ENCODE assay signal across 17 mouse cellular contexts in the genomic region with DNA sequence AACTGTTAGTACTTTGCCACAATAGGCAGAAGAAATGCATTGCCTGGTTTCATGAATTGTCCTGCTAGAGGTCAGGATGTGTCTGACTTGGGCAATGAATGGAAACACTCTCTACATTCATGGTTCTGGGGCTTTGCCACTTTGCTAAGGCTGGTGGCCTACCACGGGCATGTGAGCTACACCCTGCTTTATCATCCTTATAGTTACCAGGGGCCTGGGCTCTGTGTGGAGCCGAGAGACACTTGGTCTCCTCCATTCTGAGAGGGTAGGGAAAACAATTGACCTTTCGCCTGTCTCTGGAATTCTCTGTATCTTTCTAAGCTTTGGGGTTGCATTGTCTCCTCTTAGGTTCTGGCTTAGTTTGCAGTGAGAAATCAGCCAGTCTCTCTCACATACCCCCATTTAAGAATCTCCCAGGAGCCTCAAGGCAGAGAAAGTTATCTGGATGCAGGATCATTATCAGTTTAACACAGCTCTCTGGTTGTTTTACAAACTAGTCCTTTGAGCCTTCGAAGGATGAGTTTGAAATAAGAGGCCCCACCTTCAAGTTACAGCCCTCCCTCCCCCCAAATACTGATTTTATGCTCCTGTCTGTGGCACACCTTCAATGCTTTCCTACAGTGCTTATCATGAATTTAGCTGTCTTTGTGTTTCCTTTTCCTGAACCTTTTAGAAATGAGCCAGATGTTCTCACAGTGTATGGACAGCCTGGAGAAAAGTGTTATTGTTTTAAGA.
DNase-seq lines count a peak whose midpoint lies in the region; ATAC-seq lines count a peak whose summit lies in the region.
"Had no signal": no experiment of that assay in that cellular context is flagged by ENCODE, and none has a peak within 500 bp of the region (broad histone marks: within the 10 kb centered on the region; RNA-seq: fewer than 3 reads in every experiment).

No protein-coding gene starts in this region.

- peak overlapping the region; percentile 28; the same call in 1 of the 2 replicates for H3K9ac ChIP-seq in heart, embryonic 11.5 days (ENCODE audit: low read depth, low read length)
- no peak overlapping the region for H3K9ac ChIP-seq in kidney, embryonic 15.5 days
- H3K9ac ChIP-seq in midbrain, embryonic 16.5 days (ENCODE audit: low read depth, low read length), result no peak overlapping the region
- H3K9ac ChIP-seq in liver, embryonic 16.5 days (ENCODE audit: low read depth, low read length), result no peak overlapping the region
- H3K9ac ChIP-seq: hindbrain, embryonic 15.5 days; limb, embryonic 13.5 days; neural tube, embryonic 15.5 days; stomach, embryonic 15.5 days had no signal

- peak overlapping the region; percentile 44 for H3K4me2 ChIP-seq in heart, embryonic 11.5 days
- no peak overlapping the region for H3K4me2 ChIP-seq in kidney, embryonic 15.5 days
- H3K4me2 ChIP-seq in midbrain, embryonic 16.5 days (ENCODE audit: low read length), result no peak overlapping the region
- no peak overlapping the region for H3K4me2 ChIP-seq in liver, embryonic 16.5 days (ENCODE audit: low read depth, low read length)
- H3K4me2 ChIP-seq: hindbrain, embryonic 15.5 days; limb, embryonic 13.5 days; neural tube, embryonic 15.5 days; stomach, embryonic 15.5 days had no signal

- 17% methylated on average over 4 of the region's 4 CpGs for WGBS in heart, embryonic 11.5 days (ENCODE audit: insufficient replicate concordance)
- 67% methylated on average over 4 of the region's 4 CpGs for WGBS in kidney, embryonic 15.5 days
- WGBS in midbrain, embryonic 10.5 days, result 73% methylated on average over 4 of the region's 4 CpGs
- 77% methylated on average over 4 of the region's 4 CpGs for WGBS in midbrain, embryonic 16.5 days
- WGBS in liver, embryonic 16.5 days (ENCODE audit: insufficient replicate concordance), result 33% methylated on average over 4 of the region's 4 CpGs

- no peaks in the 10 kb centered on the region for H3K36me3 ChIP-seq in heart, embryonic 11.5 days (ENCODE audit: control insufficient read depth, insufficient read depth, low read length)
- no peaks in the 10 kb centered on the region for H3K36me3 ChIP-seq in kidney, embryonic 15.5 days
- H3K36me3 ChIP-seq in midbrain, embryonic 10.5 days, result no peaks in the 10 kb centered on the region
- no peaks in the 10 kb centered on the region for H3K36me3 ChIP-seq in midbrain, embryonic 16.5 days (ENCODE audit: control insufficient read depth, insufficient read depth, low read length)
- no peaks in the 10 kb centered on the region for H3K36me3 ChIP-seq in liver, embryonic 16.5 days (ENCODE audit: control insufficient read depth, insufficient read depth)
- H3K36me3 ChIP-seq: hindbrain, embryonic 15.5 days; limb, embryonic 13.5 days; neural tube, embryonic 15.5 days; stomach, embryonic 15.5 days had no signal

- H3K9me3 ChIP-seq in heart, embryonic 11.5 days (replicated peaks; ENCODE audit: control insufficient read depth, low read length), result no peaks in the 10 kb centered on the region
- no peaks in the 10 kb centered on the region for H3K9me3 ChIP-seq in kidney, embryonic 15.5 days (replicated peaks)
- no peaks in the 10 kb centered on the region for H3K9me3 ChIP-seq in midbrain, embryonic 10.5 days (replicated peaks)
- H3K9me3 ChIP-seq in midbrain, embryonic 16.5 days (replicated peaks; ENCODE audit: control insufficient read depth, low read length, poor library complexity, severe bottlenecking), result no peaks in the 10 kb centered on the region
- no peaks in the 10 kb centered on the region for H3K9me3 ChIP-seq in liver, embryonic 16.5 days (replicated peaks; ENCODE audit: control insufficient read depth, low read length)
- H3K9me3 ChIP-seq: hindbrain, embryonic 15.5 days; limb, embryonic 13.5 days; neural tube, embryonic 15.5 days; stomach, embryonic 15.5 days had no signal

- peaks cover 19% of the 10 kb centered on the region for H3K4me1 ChIP-seq in heart, embryonic 11.5 days (ENCODE audit: control insufficient read depth, insufficient read depth, low read length)
- peaks cover 28% of the 10 kb centered on the region for H3K4me1 ChIP-seq in kidney, embryonic 15.5 days
- no peaks in the 10 kb centered on the region for H3K4me1 ChIP-seq in midbrain, embryonic 10.5 days
- peaks cover 4% of the 10 kb centered on the region for H3K4me1 ChIP-seq in midbrain, embryonic 16.5 days (ENCODE audit: control insufficient read depth, insufficient read depth, low read length)
- H3K4me1 ChIP-seq in liver, embryonic 16.5 days (ENCODE audit: control insufficient read depth, low read depth, low read length), result peaks cover 25% of the 10 kb centered on the region
- H3K4me1 ChIP-seq: limb, embryonic 13.5 days; stomach, embryonic 15.5 days had no signal

- no peak for DNase-seq in heart, postnatal 10 days
- DNase-seq in kidney, adult 11 months, result no peak
- DNase-seq in midbrain, embryonic 10.5 days (ENCODE audit: low spot score), result no peak
- no peak for DNase-seq in ovary, postnatal 10 days (ENCODE audit: low spot score)
- DNase-seq: B cell, adult 2 months; cerebellum, postnatal 25 days; gastrocnemius, postnatal 10 days; kidney, adult 8-10 months had no signal

- peak overlapping the region; percentile 76 for H3K27ac ChIP-seq in heart, embryonic 11.5 days (ENCODE audit: low read depth, low read length)
- peak overlapping the region; percentile 72; the same call in 1 of the 2 replicates for H3K27ac ChIP-seq in kidney, embryonic 15.5 days
- 0 out of 2 replicates have a peak overlapping the region, but pooled peaks have one; percentile 33 for H3K27ac ChIP-seq in midbrain, embryonic 10.5 days (replicated peaks)
- no peak overlapping the region for H3K27ac ChIP-seq in midbrain, embryonic 16.5 days (ENCODE audit: low read length)
- H3K27ac ChIP-seq in liver, embryonic 16.5 days (ENCODE audit: low read length), result no peak overlapping the region
- H3K27ac ChIP-seq: hindbrain, embryonic 15.5 days; limb, embryonic 13.5 days; neural tube, embryonic 15.5 days; stomach, embryonic 15.5 days had no signal

- H3K4me3 ChIP-seq in heart, embryonic 11.5 days (ENCODE audit: low read depth, low read length), result no peak overlapping the region
- H3K4me3 ChIP-seq in kidney, embryonic 15.5 days (replicated peaks), result no peak overlapping the region
- no peak overlapping the region for H3K4me3 ChIP-seq in midbrain, embryonic 10.5 days
- no peak overlapping the region for H3K4me3 ChIP-seq in midbrain, embryonic 16.5 days (ENCODE audit: low read depth, low read length)
- no peak overlapping the region for H3K4me3 ChIP-seq in liver, embryonic 16.5 days (ENCODE audit: low read depth, low read length)
- H3K4me3 ChIP-seq: hindbrain, embryonic 15.5 days; limb, embryonic 13.5 days; neural tube, embryonic 15.5 days; stomach, embryonic 15.5 days had no signal

- ATAC-seq in heart, embryonic 11.5 days (replicated peaks; ENCODE audit: insufficient number of reproducible peaks, low FRiP score, low TSS enrichment), result 0 out of 2 replicates have a peak, but pooled peaks have one; percentile 10
- ATAC-seq in kidney, embryonic 15.5 days (replicated peaks; ENCODE audit: low FRiP score), result no peak
- no peak for ATAC-seq in midbrain, embryonic 16.5 days
- peak; percentile 49 for ATAC-seq in liver, embryonic 16.5 days (ENCODE audit: low read depth)
- ATAC-seq: Patski had no signal

- H3K27me3 ChIP-seq in heart, embryonic 11.5 days (ENCODE audit: control insufficient read depth, insufficient read depth, low read length), result no peaks in the 10 kb centered on the region
- no peaks in the 10 kb centered on the region for H3K27me3 ChIP-seq in kidney, embryonic 15.5 days
- no peaks in the 10 kb centered on the region for H3K27me3 ChIP-seq in midbrain, embryonic 10.5 days (ENCODE audit: low read depth, poor library complexity, severe bottlenecking)
- H3K27me3 ChIP-seq in midbrain, embryonic 16.5 days (ENCODE audit: control insufficient read depth, insufficient read depth, low read depth, low read length), result no peaks in the 10 kb centered on the region
- H3K27me3 ChIP-seq in liver, embryonic 16.5 days (ENCODE audit: control insufficient read depth, insufficient read depth, low read depth, low read length), result no peaks in the 10 kb centered on the region
- H3K27me3 ChIP-seq: hindbrain, embryonic 15.5 days; limb, embryonic 13.5 days; neural tube, embryonic 15.5 days; stomach, embryonic 15.5 days had no signal

- intact Hi-C loops in heart, postnatal 10 days (cut with DNase I), result no loop called here

Comparison
In these comparisons a context has a peak if more than half of its experiments do, and no peak if none do; other contexts are left out.
1. H3K27ac ChIP-seq: peak in heart, embryonic 11.5 days (single experiment), kidney, embryonic 15.5 days (single experiment) and midbrain, embryonic 10.5 days (single experiment); none in midbrain, embryonic 16.5 days (single experiment) and liver, embryonic 16.5 days (single experiment).
2. ATAC-seq: peak in heart, embryonic 11.5 days (single experiment) and liver, embryonic 16.5 days (single experiment); none in kidney, embryonic 15.5 days (single experiment) and midbrain, embryonic 16.5 days (single experiment).